Mouse (Mus musculus) liver, embryonic 14.5 days (tissue): ENCODE results near the gene Prmt7. TPM values are rescaled to one million over a fixed set of nuclear protein-coding genes. Genes with fewer than 3 reads are reported as not detected.

Experiments
- ATAC-seq: fragments of 200-750 bp; cut with Nextera tagmentation; 2 replicates; pipeline ENCODE4 v1.8.0; 2017; ENCODE audit warnings: moderate number of reproducible peaks, mild to moderate bottlenecking, moderate library complexity; ENCODE audit not compliant: insufficient read depth
- DNase-seq, 3 experiments: peaks; one replicate each; pipeline ENCODE4 v3.0.0-alpha.2; 2012 to 2013; ENCODE audit warnings: low read depth in 3 of 3, low spot score in 3 of 3
- H3K27ac ChIP-seq: fragments of 300-500 bp; sonication (generic); 2 replicates; pipeline ENCODE4 v1.5.1; 2014; ENCODE audit warnings: moderate library complexity, mild to moderate bottlenecking, control low read depth, inconsistent platforms
- H3K27me3 ChIP-seq: fragments of 300-500 bp; sonication (generic); 2 replicates; pipeline ENCODE4 v1.6.1; 2014; ENCODE audit warnings: mild to moderate bottlenecking, low read length, moderate library complexity; ENCODE audit not compliant: control insufficient read depth, insufficient read depth
- H3K36me3 ChIP-seq: fragments of 300-500 bp; sonication (generic); replicated peaks from 2 replicates; pipeline ENCODE4 v1.6.1; 2014; ENCODE audit warnings: low read depth; ENCODE audit not compliant: control insufficient read depth, insufficient read depth
- H3K4me1 ChIP-seq, 2 experiments: fragments of 200-500 bp in 1 of 2; fragments of 300-500 bp in 1 of 2; sonication (generic) in 1 of 2; replicated peaks; 2 replicates each; pipeline ENCODE4 v1.6.1; 2012 to 2014; ENCODE audit warnings: antibody characterized with exemption in 1 of 2, inconsistent platforms in 1 of 2, low read length in 1 of 2; ENCODE audit not compliant: control insufficient read depth in 2 of 2, insufficient read depth in 2 of 2
- H3K4me2 ChIP-seq: fragments of 300-500 bp; sonication (generic); 2 replicates; pipeline ENCODE4 v1.6.1; 2014; ENCODE audit warnings: low read depth, mild to moderate bottlenecking, control low read depth, moderate library complexity
- H3K4me3 ChIP-seq, 2 experiments: fragments of 200-500 bp in 1 of 2; fragments of 300-500 bp in 1 of 2; sonication (generic) in 1 of 2; 2 replicates each; pipeline ENCODE4 v1.5.1; 2012 to 2014; ENCODE audit warnings: low read depth in 2 of 2, low read length in 2 of 2, mild to moderate bottlenecking in 2 of 2, control low read depth in 1 of 2, inconsistent platforms in 1 of 2, moderate library complexity in 1 of 2; ENCODE audit not compliant: insufficient read depth in 1 of 2
- H3K9ac ChIP-seq: fragments of 300-500 bp; sonication (generic); replicated peaks from 2 replicates; pipeline ENCODE4 v1.6.1; 2014; ENCODE audit warnings: mild to moderate bottlenecking, control low read depth, moderate library complexity
- H3K9me3 ChIP-seq: fragments of 300-500 bp; sonication (generic); 2 replicates; pipeline ENCODE4 v1.6.1; 2016; ENCODE audit warnings: low read length, mixed read lengths; ENCODE audit not compliant: control insufficient read depth
- CTCF ChIP-seq: IDR thresholded peaks from 2 replicates; pipeline ENCODE4 v1.5.1; 2016; ENCODE audit warnings: antibody characterized with exemption, low read depth, control low read depth
- EP300 ChIP-seq: IDR thresholded peaks from 2 replicates; pipeline ENCODE4 v1.6.1; 2016; ENCODE audit warnings: antibody characterized with exemption, low read depth
- WGBS: fragments of 180-500 bp; shearing (Covaris S2); extraction: QIAGEN DNeasy Blood & Tissue Kit; methylation state at CpG from one replicate; pipeline ENCODE4 v1.1.7; 2014; ENCODE audit not compliant: insufficient replicate concordance; 5-methylcytosine and 5-hydroxymethylcytosine counted together
- polyA plus RNA-seq, 2 experiments: library from polyadenylated mRNA; depleted of rRNA in 1 of 2; stranded (reverse) in 1 of 2; unstranded in 1 of 2; fragments of >200 nt; fragmentation: Nextera tagmentation in 1 of 2; extraction: Ambion mirVana in 1 of 2; gene quantifications; 2 replicates each; pipeline versions ENCODE4 v1.2.1 to v1.2.3; 2012 to 2014

Gene Prmt7
- polyA plus RNA-seq, 2 experiments = 11.1 to 19.1 TPM

DNA sequence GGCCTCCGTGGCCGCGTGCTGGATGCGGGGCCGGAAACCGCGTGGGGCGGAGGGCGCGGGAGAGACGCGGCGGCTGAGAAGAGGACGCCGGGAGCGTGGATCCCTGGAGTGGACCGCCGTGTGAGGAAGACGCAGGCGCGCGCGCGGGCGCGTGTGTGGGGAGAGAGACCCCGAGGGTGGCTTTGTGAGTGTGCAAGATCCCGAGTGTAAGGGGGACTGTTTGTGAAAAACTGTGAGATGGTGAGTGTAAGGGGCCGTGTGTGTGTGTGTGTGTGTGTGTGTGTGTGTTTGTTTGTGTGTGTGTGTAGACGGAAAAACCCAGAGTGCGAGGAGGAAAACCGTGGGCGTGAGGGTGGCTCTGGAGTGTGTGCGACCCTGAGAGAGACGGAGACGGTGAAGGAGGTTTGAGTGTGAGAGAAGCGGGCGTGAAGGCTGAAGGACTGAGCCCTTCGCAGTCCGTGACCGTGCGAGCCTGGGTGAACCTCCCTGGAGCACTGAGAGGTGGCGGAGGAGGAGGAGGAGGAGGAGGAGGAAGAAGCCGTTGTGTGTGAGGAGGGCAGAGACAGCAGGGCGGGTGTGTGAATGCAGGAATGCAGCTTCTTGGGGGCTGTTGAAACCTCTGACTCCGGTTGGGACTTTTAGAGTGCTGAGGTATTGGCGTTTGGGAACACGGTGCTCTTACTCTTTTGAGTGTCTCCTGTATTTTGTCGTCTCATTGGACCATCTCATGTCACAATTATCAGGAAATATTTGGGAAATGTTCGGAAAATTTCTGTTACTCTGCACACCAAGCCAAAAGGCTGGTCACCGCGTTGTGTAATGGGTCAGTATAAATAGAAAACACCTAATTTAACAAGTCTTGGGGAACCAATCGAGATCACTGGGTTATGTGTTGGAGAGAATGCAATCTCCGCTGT is 41.5 kb upstream of the Prmt7 start:
- Histone ChIP-seq H3K9me3 (no peaks in the 10 kb centered on the region), H3K4me3 (peak overlapping the region; percentile 64 to 78), H3K27me3 (no peaks in the 10 kb centered on the region), H3K27ac (no peak overlapping the region), H3K36me3 (no peaks in the 10 kb centered on the region), H3K4me2 (peak overlapping the region; percentile 97), H3K4me1 (peaks cover 8% of the 10 kb centered on the region in 2 experiments), H3K9ac (peak overlapping the region; percentile 74)
- DNase-seq (no peak), ATAC-seq (peak; percentile 62)
- 2% methylated on average over 54 of the region's 54 CpGs for WGBS
- TF ChIP-seq EP300 = no peak
- TF ChIP-seq CTCF = no peak

DNA sequence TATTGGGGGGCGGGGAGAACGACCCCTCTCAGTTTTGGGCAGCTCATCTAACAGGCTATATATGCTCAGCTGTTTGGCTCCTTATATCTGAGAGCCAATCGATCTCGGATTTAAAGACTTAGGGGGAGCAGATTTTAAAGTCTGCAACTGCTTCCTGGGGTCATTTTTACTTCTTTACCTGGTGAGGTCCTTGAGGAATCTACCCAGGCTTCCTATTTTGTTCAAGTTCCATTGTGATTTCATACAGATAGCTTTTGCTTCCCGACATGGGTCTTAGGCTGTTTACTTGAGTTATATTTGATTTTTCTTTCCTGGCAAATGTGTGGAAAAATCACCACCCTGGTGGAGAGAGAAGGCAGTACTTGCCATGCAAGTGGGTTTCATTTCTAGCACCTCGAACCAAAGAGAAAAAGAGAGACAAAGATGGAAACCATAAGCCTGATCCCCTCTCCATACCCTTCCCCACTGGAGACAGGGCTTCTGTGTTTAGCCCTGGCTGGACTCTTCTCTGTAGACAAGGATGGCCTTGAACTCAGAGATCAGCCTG is 40.7 kb upstream of the Prmt7 start:
- Histone ChIP-seq H3K9ac (peak overlapping the region; percentile 74; the same call in 1 of the 2 replicates), H3K9me3 (no peaks in the 10 kb centered on the region), H3K36me3 (no peaks in the 10 kb centered on the region), H3K4me2 (peak overlapping the region; percentile 97), H3K4me3 (peak overlapping the region; percentile 64 to 78; a peak in 3 of 4 replicates), H3K27me3 (no peaks in the 10 kb centered on the region), H3K27ac (no peak overlapping the region), H3K4me1 (peaks cover 8% of the 10 kb centered on the region in 2 experiments)
- 27% methylated on average over 6 of the region's 6 CpGs for whole genome bisulfite sequencing
- no peak for ATAC-seq
- TF ChIP-seq EP300 = no peak
- no peak for TF ChIP-seq CTCF
- DNase-seq = no peak

DNA sequence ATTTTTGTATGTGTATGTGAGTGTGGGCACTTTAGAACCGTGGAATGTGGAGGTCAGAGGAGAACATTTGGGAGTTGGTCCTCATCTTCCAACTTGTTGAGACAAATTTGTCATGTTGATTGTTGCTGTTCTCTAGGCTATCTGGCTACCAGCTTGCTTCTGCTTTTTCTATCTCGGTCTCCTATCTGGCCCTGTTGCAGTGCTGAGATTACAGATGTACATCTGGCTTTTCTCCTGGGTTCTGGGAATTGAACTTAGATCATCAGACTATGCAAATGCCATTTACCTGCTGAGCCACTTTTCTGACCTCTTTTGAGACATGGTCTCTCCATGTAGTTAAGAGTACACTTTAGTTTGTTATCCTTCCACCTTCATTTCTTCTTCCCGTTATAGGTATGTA is 37.2 kb upstream of the Prmt7 start:
- peaks cover 3 to 9% of the 10 kb centered on the region in 2 experiments for H3K4me1 ChIP-seq
- 55% methylated on average over 3 of the region's 3 CpGs for WGBS
- H3K27ac ChIP-seq = no peak overlapping the region

DNA sequence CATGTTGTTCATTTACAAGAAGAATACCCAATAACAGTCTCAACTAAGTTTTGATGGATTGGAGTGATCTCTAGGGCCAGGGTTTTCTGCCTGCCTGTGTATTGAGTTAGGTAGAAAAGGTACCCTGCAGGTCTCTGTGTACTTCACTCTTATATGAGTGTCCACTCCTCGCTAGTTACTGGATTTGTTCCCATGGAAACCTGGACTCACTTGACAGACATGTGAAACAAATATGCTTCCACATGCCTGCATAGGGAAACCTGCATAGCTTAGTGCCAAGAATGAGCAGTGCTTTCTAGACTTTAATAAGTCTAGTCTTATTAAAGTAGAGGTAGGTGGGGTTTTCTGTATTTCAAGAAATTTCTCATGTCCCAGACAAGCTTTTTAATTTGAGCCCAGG is 33.8 kb upstream of the Prmt7 start:
- Histone ChIP-seq H3K4me2 (no peak overlapping the region), H3K4me3 (no peak overlapping the region), H3K36me3 (no peaks in the 10 kb centered on the region), H3K27ac (no peak overlapping the region), H3K4me1 (peaks cover 0 to 6% of the 10 kb centered on the region in 2 experiments; a peak in 2 of 4 replicates), H3K9ac (no peak overlapping the region), H3K9me3 (no peaks in the 10 kb centered on the region), H3K27me3 (no peaks in the 10 kb centered on the region)
- TF ChIP-seq EP300 (no peak), CTCF (no peak)
- 58% methylated on average over 1 of the region's 1 CpGs for WGBS
- DNase-seq (no peak), ATAC-seq (no peak)

More for the DNA sequence above, 37.2 kb upstream of the Prmt7 start:
- Histone ChIP-seq H3K9ac (no peak overlapping the region), H3K4me3 (no peak overlapping the region), H3K4me2 (no peak overlapping the region), H3K9me3 (no peaks in the 10 kb centered on the region), H3K36me3 (no peaks in the 10 kb centered on the region), H3K27me3 (no peaks in the 10 kb centered on the region)
- DNase-seq = no peak
- TF ChIP-seq CTCF (no peak), EP300 (no peak)
- no peak for ATAC-seq

DNA sequence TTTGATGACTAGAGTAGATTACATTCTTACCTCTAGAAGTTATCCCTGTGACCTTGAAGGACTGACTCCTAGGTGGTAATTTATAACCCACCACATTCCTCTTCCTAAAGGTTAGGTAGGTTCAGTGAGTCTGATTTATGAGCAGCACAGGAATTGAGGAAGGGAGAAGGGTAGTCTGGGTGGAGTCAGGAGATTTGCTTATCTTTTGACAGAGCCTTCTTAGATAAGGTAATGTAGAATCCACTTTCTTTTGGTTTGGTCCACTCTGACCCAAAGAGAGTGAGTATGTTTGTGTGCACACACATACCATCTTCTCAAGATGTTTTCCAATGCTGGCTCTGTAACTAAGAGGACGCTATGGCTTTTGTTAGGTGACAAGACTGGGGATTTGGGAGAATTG is 33.1 kb upstream of the Prmt7 start:
- H3K9me3 ChIP-seq = no peaks in the 10 kb centered on the region
- TF ChIP-seq CTCF (no peak), EP300 (no peak)

More for the DNA sequence above, 33.1 kb upstream of the Prmt7 start:
- Histone ChIP-seq H3K27ac (no peak overlapping the region), H3K9ac (no peak overlapping the region), H3K4me1 (peaks cover 0 to 6% of the 10 kb centered on the region in 2 experiments; a peak in 2 of 4 replicates), H3K27me3 (no peaks in the 10 kb centered on the region), H3K4me3 (no peak overlapping the region), H3K36me3 (no peaks in the 10 kb centered on the region), H3K4me2 (no peak overlapping the region)
- DNase-seq (no peak), ATAC-seq (no peak)
- 63% methylated on average over 1 of the region's 1 CpGs for WGBS
